Mouse (Mus musculus) T-cell, adult 2 months (primary cell): ENCODE measurements around the gene Vdac1.
A peak's percentile ranks its signal among the peaks of the same experiment; 100 is the strongest.

Experiments used
- DNase-seq: peaks from one replicate; pipeline ENCODE4 v3.0.0; 2022; ENCODE audit warnings: low spot score

Vdac1 gene

DNA sequence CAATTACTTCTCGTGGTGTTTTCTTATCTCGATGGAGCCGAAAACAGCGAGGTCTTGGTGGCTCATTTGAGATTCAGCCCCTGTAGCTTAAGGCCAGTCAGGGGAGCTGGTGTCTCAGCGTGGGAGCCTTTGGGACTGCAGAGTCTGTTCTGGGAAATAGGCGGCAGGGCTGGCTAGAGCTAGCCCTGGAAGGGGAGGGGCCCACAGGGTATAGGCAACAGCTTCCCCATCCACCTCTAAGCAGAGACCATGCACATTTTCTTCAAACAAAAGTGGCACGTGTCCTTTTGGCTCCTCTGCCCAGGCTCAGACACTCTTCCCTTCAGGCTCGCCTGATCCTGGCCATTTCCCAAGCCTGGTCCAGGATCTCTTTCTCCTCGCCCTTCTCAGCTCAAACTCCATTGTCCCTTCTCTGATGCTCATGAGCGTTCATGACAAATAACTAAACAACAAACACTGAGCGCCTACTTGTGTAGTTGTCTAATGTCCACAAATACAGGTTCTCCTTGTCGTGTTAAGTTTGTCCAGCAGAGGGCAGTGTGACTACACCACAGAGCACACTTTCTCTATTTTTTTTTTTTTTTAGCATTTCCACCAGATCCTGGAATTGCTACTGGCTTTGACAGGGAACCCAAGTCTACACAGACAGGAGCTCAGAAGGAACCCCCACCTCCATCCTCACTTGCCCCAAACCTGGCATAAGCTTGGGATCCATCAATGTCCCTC is 60.6 kb downstream of the Vdac1 start:
- DNase-seq = peak; percentile 43

DNA sequence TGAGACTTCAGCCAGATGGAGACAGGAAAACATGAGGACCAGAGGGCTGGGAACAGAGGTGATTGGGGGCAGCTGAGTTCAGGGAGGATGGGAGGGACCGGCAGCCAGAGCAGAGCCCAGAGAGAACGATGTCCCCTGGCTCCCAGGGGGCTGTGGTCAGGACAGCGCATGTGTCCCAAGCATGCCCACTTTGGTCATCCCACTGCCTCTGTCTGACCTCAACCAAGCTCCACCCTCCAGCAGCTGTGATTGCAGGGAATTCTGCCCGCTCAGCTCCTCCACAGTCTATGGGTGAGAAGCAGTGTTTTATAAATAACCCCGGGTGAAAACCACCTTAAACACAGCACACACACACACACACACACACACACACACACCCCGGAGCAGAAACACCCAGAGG is 68.8 kb downstream of the Vdac1 start:
- no peak for DNase-seq

DNA sequence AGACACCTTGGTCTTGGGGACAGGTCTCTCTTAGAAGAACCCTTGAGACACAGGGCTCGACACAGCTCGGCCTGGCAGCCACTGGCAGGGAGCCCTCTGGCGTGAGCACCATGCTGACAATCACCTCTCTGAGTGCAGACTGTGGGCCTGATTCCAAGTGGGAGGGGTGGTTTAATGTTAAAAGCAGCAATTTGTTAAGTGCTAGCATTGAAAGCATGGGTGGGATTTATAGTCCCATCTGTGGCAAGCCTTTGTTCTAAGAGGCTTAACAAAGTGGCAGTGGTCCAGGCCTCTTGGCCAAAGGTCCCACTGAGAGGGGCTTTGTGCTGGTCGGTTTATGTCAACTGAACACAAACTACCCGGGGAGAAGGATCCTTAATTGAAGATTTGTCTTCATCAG is 70.9 kb downstream of the Vdac1 start:
- DNase-seq = no peak

DNA sequence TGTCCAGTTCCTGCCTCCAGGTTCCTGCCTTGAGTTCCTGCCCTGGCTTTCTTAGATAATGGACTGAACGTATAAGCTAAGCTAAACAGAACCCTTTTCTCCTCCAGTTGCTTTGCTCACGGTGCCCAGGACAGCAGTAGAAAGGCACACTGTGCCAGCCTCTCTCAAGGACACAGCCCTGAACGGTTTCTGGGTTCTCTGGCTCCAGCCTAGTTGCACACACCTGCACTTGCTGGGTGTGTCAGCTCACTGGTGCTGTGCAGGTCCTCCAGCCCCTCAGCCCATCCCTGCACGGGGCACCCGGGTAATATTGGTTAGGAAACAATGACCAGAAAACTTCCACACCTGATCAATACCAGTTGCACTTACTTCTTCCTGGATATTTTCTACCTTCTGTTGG is 71.5 kb downstream of the Vdac1 start:
- DNase-seq = no peak

DNA sequence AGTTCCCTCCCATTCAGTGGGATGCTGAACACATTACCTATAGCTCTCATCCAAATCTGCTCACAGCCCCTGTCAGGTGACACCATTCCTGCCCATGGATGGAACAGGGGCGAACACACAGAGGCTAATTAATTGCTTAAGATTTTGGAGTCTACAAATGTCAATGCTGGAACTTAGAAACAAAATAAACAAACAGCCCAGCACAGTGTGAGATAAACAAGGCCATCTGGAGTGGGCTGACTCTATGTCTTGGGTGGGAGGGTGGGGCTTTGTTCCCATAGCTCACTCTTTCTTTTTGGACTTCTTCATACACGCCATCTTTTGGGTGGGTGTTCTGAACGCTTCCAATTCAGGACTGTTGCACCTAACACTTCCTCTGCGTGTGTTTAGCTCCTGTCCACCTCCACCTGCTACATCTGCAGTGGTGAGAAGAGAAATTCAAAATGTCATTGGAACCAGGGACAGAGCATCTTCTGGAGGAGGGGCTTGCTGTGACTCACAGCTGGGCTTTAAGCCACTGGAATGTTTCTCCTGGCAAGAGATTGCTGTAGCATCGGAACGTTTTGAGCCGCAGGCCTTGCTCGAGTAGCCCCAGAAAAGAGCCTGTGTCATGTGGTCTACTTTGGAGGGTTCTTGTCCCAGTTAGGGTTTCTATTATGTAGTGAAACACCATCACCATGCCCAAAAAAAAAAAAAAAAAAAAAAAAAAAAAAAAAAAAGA is 72.6 kb downstream of the Vdac1 start:
- no peak for DNase-seq

DNA sequence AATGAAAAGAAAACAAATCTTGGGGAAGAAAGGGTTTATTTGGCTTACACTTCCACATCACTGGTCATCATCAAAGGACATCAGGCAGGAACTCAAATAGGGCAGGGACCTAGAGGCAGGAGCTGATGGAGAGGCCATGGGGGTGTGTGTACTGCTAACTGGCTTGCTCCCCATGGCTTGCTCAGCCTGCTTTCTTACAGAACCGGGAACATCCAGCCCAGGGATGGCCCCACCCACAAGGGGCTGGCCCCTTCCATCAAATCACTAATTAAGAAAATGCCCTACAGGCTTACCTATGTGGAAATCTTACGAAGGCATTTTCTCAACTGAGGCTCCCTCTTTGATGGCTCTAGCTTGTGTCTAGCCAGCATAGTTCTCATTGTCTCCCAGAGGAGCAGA is 73.1 kb downstream of the Vdac1 start:
- no peak for DNase-seq

DNA sequence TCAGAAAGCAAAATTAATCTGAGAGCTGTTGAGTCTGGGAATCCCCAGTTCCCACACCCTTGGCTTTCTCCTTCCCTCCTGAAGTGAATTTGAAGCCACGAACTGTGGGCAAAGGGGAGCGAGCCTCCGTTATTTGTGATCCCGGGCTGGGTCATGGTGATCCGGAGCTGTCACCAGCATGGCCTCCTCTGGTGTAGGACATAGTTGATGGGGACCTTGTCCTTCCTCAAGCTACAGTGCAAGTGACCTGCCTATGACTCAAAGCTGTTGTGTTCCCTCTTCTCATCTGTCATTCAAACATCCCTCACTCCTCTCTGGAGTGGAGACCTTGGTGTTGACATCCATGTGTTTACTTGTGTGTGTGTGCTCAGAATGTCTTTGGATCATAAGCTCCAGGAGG is 74.8 kb downstream of the Vdac1 start:
- DNase-seq = no peak

DNA sequence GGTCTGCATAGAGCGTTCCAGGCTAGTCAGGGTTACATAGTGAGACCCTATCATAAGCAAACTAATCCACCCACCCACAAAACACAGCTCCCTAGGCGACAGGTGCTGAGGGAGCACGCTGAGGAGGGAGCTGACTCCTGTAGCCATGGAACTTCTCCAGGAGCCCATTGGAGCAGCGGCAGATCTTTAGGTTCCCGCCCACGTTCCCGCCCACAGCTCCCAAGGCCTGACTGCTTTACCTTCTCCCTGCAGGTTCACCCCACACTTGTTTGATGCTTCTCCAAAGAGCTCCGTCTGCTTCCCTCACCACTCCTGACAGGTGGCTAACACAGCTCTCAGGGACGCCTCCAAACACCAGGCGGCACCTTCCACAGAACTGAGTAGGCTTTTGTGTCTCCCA is 76.5 kb downstream of the Vdac1 start:
- no peak for DNase-seq
